Mouse (Mus musculus) limb, embryonic 13.5 days (tissue): ENCODE data around the gene Xpc. TPM values are rescaled to one million over a fixed set of nuclear protein-coding genes. Genes with fewer than 3 reads are reported as not detected.

Experiments used
- ATAC-seq: fragments of 200-750 bp; cut with Nextera tagmentation; 2 replicates; pipeline ENCODE4 v1.8.0; 2017; ENCODE audit warnings: low read depth, moderate number of reproducible peaks, moderate TSS enrichment; ENCODE audit not compliant: low FRiP score
- H3K27ac ChIP-seq: fragments of 300-500 bp; sonication (generic); 2 replicates; pipeline ENCODE4 v1.5.1; 2015; ENCODE audit warnings: inconsistent platforms, mild to moderate bottlenecking, moderate library complexity
- H3K27me3 ChIP-seq: fragments of 300-500 bp; sonication (generic); 2 replicates; pipeline ENCODE4 v1.6.1; 2015; ENCODE audit warnings: mild to moderate bottlenecking, inconsistent platforms
- H3K36me3 ChIP-seq: fragments of 300-500 bp; sonication (generic); 2 replicates; pipeline ENCODE4 v1.6.1; 2015; ENCODE audit warnings: inconsistent platforms, mild to moderate bottlenecking, moderate library complexity
- H3K4me1 ChIP-seq: fragments of 300-500 bp; sonication (generic); 2 replicates; pipeline ENCODE4 v1.6.1; 2015; ENCODE audit warnings: inconsistent platforms
- H3K4me2 ChIP-seq: fragments of 300-500 bp; sonication (generic); replicated peaks from 2 replicates; pipeline ENCODE4 v1.6.1; 2015; ENCODE audit warnings: inconsistent platforms, mild to moderate bottlenecking, moderate library complexity
- H3K4me3 ChIP-seq: fragments of 300-500 bp; sonication (generic); 2 replicates; pipeline ENCODE4 v1.5.1; 2015; ENCODE audit warnings: moderate library complexity, mild to moderate bottlenecking, inconsistent platforms
- H3K9ac ChIP-seq: fragments of 300-500 bp; sonication (generic); 2 replicates; pipeline ENCODE4 v1.6.1; 2015; ENCODE audit warnings: mild to moderate bottlenecking, inconsistent platforms
- H3K9me3 ChIP-seq: fragments of 300-500 bp; sonication (generic); 2 replicates; pipeline ENCODE4 v1.6.1; 2016; ENCODE audit warnings: inconsistent platforms
- WGBS: fragments of 180-500 bp; shearing (Covaris S2); methylation state at CpG from one replicate; pipeline ENCODE4 v1.1.7; 2015; 5-methylcytosine and 5-hydroxymethylcytosine counted together
- polyA plus RNA-seq: library from polyadenylated mRNA; unstranded; fragments of >200 nt; fragmentation: Nextera tagmentation; extraction: Ambion mirVana; gene quantifications from 2 replicates; pipeline ENCODE4 v1.2.1, GENCODE M21; 2015

The Xpc gene
- polyA plus RNA-seq: 19.9 and 21.7 TPM in 2 replicates

GRCm38 (mm10) chr6:91515545-91516449 is at the start of gene Xpc, which contains the start of gene Lsm3:
Xpc (minus strand) TSS chr6:91515888.
Lsm3 (plus strand) TSS chr6:91515928.
- Histone ChIP-seq H3K36me3 (peaks cover 45% of the 10 kb centered on the region), H3K4me2 (peak within 1 kb of the TSS; percentile 81), H3K9me3 (no peaks in the 10 kb centered on the region), H3K27me3 (no peaks in the 10 kb centered on the region), H3K9ac (peak within 1 kb of the TSS; percentile 88), H3K27ac (peak within 1 kb of the TSS; percentile 72; the same call in 1 of the 2 replicates), H3K4me1 (peaks cover 26% of the 10 kb centered on the region), H3K4me3 (peak within 1 kb of the TSS; percentile 87)
- under 1% methylated on average over 80 of the region's 80 CpGs for WGBS
- peak; percentile 98 for ATAC-seq

DNA sequence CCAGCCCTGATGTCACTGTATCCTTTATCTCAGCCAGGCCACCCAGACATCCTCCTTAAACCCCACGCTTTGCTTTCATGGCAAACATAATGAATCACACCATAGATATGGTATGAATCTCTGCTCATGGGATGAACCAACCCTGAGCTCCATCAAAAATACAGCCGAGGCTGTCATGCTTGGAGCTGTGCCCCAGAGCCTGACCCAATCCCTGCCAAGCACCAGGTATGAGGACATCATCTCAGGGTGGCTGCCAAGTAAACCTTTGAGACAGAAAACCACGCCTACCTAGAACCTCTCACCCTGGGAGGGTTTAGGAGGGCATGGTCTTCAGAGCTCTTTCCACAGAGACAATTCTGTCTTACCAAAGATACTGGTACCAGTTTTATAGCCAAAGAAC is 47.3 kb upstream of the Xpc start:
- Histone ChIP-seq H3K27me3 (no peaks in the 10 kb centered on the region), H3K36me3 (no peaks in the 10 kb centered on the region), H3K9ac (no peak overlapping the region), H3K4me1 (0 out of 2 replicates have a peak, but pooled peaks cover 5% of the 10 kb centered on the region), H3K9me3 (no peaks in the 10 kb centered on the region), H3K27ac (no peak overlapping the region), H3K4me3 (no peak overlapping the region), H3K4me2 (no peak overlapping the region)
- no peak for ATAC-seq
- WGBS: 79% methylated on average over 3 of the region's 3 CpGs

DNA sequence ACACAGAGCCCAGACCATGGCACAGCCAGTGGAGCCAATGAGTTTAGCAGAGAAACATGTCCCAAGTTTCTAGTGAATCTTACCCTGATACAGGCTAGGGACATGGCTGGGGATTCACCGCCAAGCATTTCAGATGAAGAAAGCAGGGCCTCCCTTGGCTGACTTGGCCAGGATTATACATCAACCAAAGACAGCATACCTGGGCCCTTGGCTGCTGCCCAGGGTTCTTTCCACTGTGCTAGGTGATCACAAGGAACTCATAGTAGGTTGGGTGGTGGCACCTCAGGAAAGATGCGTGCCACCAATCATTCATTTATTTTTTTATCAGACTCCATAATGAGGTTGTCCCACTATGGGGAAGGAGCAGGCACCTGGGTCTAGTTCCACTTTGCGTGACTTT is 44.5 kb upstream of the Xpc start:
- 97% methylated on average over 3 of the region's 3 CpGs for WGBS
- H3K9ac ChIP-seq: no peak overlapping the region
- no peak for ATAC-seq
- H3K4me3 ChIP-seq: no peak overlapping the region
- no peaks in the 10 kb centered on the region for H3K27me3 ChIP-seq
- H3K4me2 ChIP-seq: no peak overlapping the region
- no peaks in the 10 kb centered on the region for H3K9me3 ChIP-seq
- H3K36me3 ChIP-seq: no peaks in the 10 kb centered on the region
- H3K27ac ChIP-seq: no peak overlapping the region
- H3K4me1 ChIP-seq: no peaks in the 10 kb centered on the region

GRCm38 (mm10) chr6:91559371-91559770 is 43.7 kb upstream of the Xpc start:
- Histone ChIP-seq H3K4me2 (no peak overlapping the region), H3K27ac (no peak overlapping the region), H3K9ac (no peak overlapping the region), H3K4me1 (no peaks in the 10 kb centered on the region), H3K36me3 (no peaks in the 10 kb centered on the region), H3K4me3 (no peak overlapping the region), H3K9me3 (no peaks in the 10 kb centered on the region), H3K27me3 (no peaks in the 10 kb centered on the region)
- ATAC-seq: no peak
- 82% methylated on average over 4 of the region's 4 CpGs for whole genome bisulfite sequencing

DNA sequence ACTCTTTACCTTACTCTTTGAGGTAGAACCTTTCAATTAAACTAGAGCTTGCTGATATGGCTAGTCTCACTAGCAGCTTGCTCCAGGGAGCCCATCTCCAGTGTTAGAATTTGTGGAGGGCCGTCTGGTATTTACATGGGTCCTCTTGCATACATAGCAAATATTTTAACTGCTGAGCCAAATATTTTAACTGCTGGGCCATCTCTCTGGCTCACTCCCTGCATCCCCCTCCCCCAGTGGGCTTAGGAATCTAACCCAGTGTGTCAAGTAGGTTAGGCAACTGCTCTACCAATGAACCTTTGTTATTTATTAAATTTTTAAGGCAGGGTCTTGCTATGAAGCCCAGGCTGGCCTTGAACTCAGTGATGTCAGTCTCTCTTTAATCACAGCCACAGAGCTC is 42.9 kb upstream of the Xpc start:
- Histone ChIP-seq H3K27me3 (no peaks in the 10 kb centered on the region), H3K9ac (no peak overlapping the region), H3K27ac (no peak overlapping the region), H3K4me1 (no peaks in the 10 kb centered on the region), H3K9me3 (no peaks in the 10 kb centered on the region), H3K4me2 (no peak overlapping the region), H3K4me3 (no peak overlapping the region), H3K36me3 (no peaks in the 10 kb centered on the region)
- no peak for ATAC-seq
- 61% methylated on average over 1 of the region's 1 CpGs for WGBS

- Histone ChIP-seq H3K9me3 (no peaks in the 10 kb centered on the region), H3K27ac (no peak overlapping the region), H3K4me2 (no peak overlapping the region), H3K4me1 (peaks cover 5% of the 10 kb centered on the region; the same call in 1 of the 2 replicates), H3K9ac (no peak overlapping the region), H3K27me3 (no peaks in the 10 kb centered on the region), H3K36me3 (no peaks in the 10 kb centered on the region), H3K4me3 (no peak overlapping the region)
- ATAC-seq: no peak
- 50% methylated on average over 3 of the region's 3 CpGs for WGBS
These were observed 37.0 kb upstream of the Xpc start for GRCm38 (mm10) chr6:91552693-91553092.

- 100% methylated on average over 3 of the region's 3 CpGs for WGBS
- Histone ChIP-seq H3K4me1 (peaks cover 5% of the 10 kb centered on the region; the same call in 1 of the 2 replicates), H3K27ac (no peak overlapping the region), H3K4me3 (no peak overlapping the region), H3K9ac (no peak overlapping the region), H3K4me2 (no peak overlapping the region), H3K9me3 (no peaks in the 10 kb centered on the region), H3K27me3 (no peaks in the 10 kb centered on the region), H3K36me3 (no peaks in the 10 kb centered on the region)
- ATAC-seq: no peak
These were observed 36.0 kb upstream of the Xpc start for GRCm38 (mm10) chr6:91551671-91552070.

GRCm38 (mm10) chr6:91549621-91550020 is 33.9 kb upstream of the Xpc start:
- ATAC-seq: peak; percentile 59; the same call in 1 of the 2 replicates
- H3K4me2 ChIP-seq: no peak overlapping the region

DNA sequence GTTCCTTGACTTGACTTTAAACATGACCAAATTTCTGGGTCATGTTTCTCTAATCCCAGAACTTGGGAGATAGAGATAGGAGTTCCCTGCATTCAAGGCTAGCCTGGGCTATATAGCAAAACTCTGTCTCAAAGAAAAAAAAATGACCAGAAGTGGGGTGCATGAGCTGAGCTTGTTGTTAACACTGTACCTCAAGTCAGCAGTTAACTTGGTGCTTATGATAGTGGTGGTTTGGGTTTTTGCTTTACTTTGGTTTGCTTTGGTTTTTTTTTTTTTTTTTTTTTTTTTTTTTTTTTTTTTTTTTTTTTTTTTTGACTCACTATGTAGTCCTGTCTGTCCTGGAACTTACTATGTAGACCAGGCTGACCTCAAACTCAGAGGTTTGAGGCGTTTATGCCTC is 31.6 kb upstream of the Xpc start:
- peaks cover 5% of the 10 kb centered on the region; the same call in 1 of the 2 replicates for H3K4me1 ChIP-seq
- no peaks in the 10 kb centered on the region for H3K9me3 ChIP-seq
- no peaks in the 10 kb centered on the region for H3K36me3 ChIP-seq
- H3K27me3 ChIP-seq: no peaks in the 10 kb centered on the region
- no peak overlapping the region for H3K9ac ChIP-seq
- no peak overlapping the region for H3K4me2 ChIP-seq
- 78% methylated on average over 1 of the region's 1 CpGs for WGBS
- H3K27ac ChIP-seq: no peak overlapping the region
- no peak overlapping the region for H3K4me3 ChIP-seq
- ATAC-seq: no peak

More at GRCm38 (mm10) chr6:91549621-91550020, 33.9 kb upstream of the Xpc start:
- Histone ChIP-seq H3K27me3 (no peaks in the 10 kb centered on the region), H3K9me3 (no peaks in the 10 kb centered on the region), H3K4me3 (no peak overlapping the region), H3K36me3 (no peaks in the 10 kb centered on the region), H3K4me1 (peaks cover 5% of the 10 kb centered on the region; the same call in 1 of the 2 replicates), H3K9ac (no peak overlapping the region), H3K27ac (no peak overlapping the region)
- WGBS: 22% methylated on average over 5 of the region's 5 CpGs

DNA sequence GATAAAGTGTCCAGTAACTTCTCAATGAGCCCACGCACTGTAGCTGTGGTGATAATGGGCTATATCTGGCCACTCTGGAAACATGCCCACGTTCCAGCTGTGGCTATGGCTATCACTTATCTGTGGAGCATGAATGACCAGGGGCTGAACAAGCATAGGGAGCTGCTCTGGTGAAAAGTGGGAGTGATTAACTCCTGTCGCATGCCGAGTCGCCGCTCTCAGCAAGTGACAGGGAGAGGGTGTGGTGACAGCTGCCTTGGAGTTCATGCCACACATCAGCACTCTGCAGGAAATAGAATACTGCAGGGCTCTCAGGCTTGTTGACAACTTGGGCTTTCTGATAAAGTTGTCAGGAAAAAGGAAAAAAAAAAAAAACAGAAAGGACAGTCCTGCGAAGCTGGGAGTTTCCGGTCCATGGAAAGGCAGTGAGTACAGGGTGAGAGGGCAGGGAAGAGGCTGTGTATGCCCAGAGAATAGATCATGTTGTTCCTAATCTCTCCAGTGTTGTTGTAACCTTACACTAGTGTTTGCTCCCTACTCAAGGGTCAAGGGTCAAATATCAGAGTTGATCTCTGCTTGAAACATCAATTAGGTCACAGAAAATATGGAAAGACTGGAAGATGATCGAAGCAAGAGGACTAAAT is 30.7 kb upstream of the Xpc start:
- no peak overlapping the region for H3K4me3 ChIP-seq
- no peak overlapping the region for H3K9ac ChIP-seq
- H3K4me2 ChIP-seq: no peak overlapping the region
- H3K9me3 ChIP-seq: no peaks in the 10 kb centered on the region
- H3K27ac ChIP-seq: no peak overlapping the region
- no peaks in the 10 kb centered on the region for H3K36me3 ChIP-seq
- 52% methylated on average over 9 of the region's 9 CpGs for WGBS
- H3K4me1 ChIP-seq: peaks cover 7% of the 10 kb centered on the region; the same call in 1 of the 2 replicates
- no peaks in the 10 kb centered on the region for H3K27me3 ChIP-seq
- no peak; the same call in 1 of the 2 replicates for ATAC-seq

GRCm38 (mm10) chr6:91543056-91543455 is 27.4 kb upstream of the Xpc start:
- no peak for ATAC-seq
- Histone ChIP-seq H3K4me1 (peaks cover 3% of the 10 kb centered on the region; the same call in 1 of the 2 replicates), H3K27ac (no peak overlapping the region), H3K9ac (no peak overlapping the region), H3K9me3 (no peaks in the 10 kb centered on the region), H3K36me3 (no peaks in the 10 kb centered on the region), H3K27me3 (no peaks in the 10 kb centered on the region), H3K4me3 (no peak overlapping the region), H3K4me2 (no peak overlapping the region)
- WGBS: 81% methylated on average over 5 of the region's 5 CpGs

DNA sequence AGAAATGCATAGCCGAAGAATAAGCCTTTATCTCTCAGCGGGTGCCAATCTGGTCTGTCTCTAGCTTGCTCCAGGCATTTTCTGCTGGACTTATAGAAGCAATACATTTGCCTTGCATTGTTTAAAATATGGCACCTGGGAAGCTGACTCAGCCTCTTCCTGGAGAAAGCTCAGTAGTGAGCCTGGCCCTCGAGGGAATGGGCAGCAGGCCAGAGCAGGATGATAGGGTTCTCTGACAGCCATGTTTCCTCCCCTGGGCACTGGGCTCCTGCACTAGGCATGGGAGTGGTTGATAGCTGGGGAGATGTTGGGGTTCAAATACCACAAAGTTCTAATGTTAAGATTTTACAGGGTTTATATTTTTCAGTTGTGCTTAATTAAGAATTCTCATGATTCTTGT is 25.6 kb upstream of the Xpc start:
- H3K27me3 ChIP-seq: no peaks in the 10 kb centered on the region
- WGBS: 66% methylated on average over 3 of the region's 3 CpGs
- no peaks in the 10 kb centered on the region for H3K9me3 ChIP-seq
- no peaks in the 10 kb centered on the region for H3K36me3 ChIP-seq
- H3K4me1 ChIP-seq: peaks cover 3% of the 10 kb centered on the region; the same call in 1 of the 2 replicates
- no peak for ATAC-seq
- no peak overlapping the region for H3K4me3 ChIP-seq
- H3K4me2 ChIP-seq: no peak overlapping the region
- H3K9ac ChIP-seq: no peak overlapping the region
- H3K27ac ChIP-seq: no peak overlapping the region
